Mouse (Mus musculus): Measurements from ENCODE around the gene Prmt9.
A peak's percentile ranks its signal among the peaks of the same experiment; 100 is the strongest.

DNA sequence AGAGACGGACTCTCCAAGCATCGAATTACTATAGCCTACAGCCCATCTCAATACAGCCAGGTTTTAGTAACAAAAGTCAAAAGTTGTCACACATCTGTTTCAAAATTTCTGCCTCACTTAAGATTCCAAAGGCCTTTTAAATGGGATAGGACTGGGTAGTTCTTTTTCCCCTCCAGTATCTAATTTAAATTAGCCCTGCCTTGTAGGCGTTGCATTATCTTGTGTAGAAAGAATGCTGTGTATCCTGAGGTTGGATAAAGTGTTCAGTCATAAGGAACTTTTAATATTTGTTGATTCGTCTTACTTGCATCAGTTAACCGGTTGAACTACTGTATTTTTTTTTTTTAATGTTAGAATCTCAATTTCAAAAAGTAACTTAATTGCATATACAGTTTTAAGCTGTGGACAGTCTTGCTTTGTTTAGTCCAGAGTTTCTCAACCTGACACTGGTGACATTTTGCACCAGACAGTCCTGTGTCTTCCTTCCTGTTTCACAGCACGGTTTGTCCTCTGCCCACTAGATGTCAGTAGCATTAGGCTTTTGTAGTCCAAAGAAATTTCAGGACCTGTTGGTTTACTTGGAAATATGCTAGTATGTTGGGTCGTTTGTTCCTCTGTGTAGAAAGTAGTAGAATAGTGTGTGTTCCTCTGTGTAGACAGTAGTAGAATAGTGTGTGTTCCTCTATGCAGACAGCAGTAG, 834 bp downstream of the Prmt9 start:
- TF ChIP-seq CTCF (IDR thresholded peaks at IDR 0.05; ENCODE audit: borderline replicate concordance, extremely low read depth, insufficient read depth, insufficient read length) (peak; percentile 56; the same call in 1 of the 2 replicates), POLR2A (IDR thresholded peaks at IDR 0.05; ENCODE audit: borderline replicate concordance, extremely low read depth, insufficient read depth, insufficient read length, poor library complexity, severe bottlenecking) (no peak)

All from brain, embryonic 14.5 days (tissue).